Mouse (Mus musculus) ES-Bruce4 (cell line): ENCODE data around the gene Setd1b.

Experiments used
- CTCF ChIP-seq: IDR thresholded peaks from one replicate; pipeline ENCODE4 v1.8.1; 2011; ENCODE audit warnings: low read depth, low read length
- EP300 ChIP-seq: IDR thresholded peaks from 2 replicates; pipeline ENCODE4 v1.6.1; 2011; ENCODE audit warnings: low read depth, low read length; ENCODE audit not compliant: insufficient read depth
- POLR2A ChIP-seq: IDR thresholded peaks from one replicate; pipeline ENCODE4 v1.8.1; 2011; ENCODE audit warnings: low read length; ENCODE audit not compliant: insufficient read depth

GRCm38 (mm10) chr5:123185966-123186365 lies 44.0 kb downstream of the Setd1b start:
- TF ChIP-seq CTCF (no peak), EP300 (no peak), POLR2A (no peak)
